Mouse (Mus musculus) heart, adult 11 months (tissue): ENCODE results near the gene Cyth1.
A peak's percentile ranks its signal among the peaks of the same experiment; 100 is the strongest.

Source experiments
- DNase-seq: peaks from one replicate; pipeline ENCODE4 v3.0.0; 2022

Cyth1 gene

GRCm38 (mm10) chr11:118222917-118223316 lies 25.5 kb downstream of the Cyth1 start:
- no peak for DNase-seq

DNA sequence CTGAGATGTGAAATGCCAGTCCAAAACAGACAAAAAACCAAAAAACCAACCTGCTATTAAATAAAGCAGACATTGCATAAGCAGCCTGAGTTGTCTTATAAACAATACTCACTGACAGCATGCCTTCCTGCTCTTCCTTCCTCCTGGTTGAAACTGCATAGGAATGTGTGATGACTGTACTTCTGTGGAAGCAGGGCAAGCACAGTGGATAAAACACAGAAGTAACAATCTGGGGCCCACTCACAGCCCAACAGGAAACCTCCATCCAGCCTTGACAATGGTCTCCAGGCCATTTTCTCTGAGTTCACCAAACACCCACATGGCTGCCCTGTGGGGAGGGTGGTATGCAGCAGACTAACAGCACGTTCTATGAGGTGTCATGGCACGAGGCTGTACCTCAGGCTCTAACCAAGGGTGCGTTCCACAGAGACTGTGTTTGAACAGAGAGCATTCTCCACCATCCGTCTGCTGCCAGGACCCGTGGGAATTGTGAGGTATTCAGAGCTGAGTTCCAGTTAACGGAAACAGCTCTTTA lies 26.0 kb downstream of the Cyth1 start:
- peak; percentile 91 for DNase-seq

GRCm38 (mm10) chr11:118220561-118221262 lies 27.7 kb downstream of the Cyth1 start:
- DNase-seq: peak; percentile 92

DNA sequence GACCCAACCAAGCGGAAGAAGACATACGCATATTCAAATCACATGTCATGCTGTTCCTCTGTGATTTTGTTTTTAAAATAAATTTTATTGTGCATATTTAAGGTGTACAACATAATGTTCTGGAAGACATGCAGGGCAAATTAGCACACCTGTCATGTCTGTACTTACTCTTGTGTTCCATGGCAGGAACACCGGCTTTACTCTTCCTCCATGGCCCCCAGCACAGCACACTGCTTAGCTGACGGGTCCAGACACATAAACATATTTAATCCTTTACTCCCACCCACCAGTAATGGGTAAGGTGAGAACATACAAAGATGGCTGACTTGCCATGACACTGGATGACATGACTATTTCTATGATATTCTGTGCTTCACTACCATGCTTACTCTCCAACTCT lies 29.3 kb downstream of the Cyth1 start:
- DNase-seq: no peak

- DNase-seq: peak; percentile 97
Observed at GRCm38 (mm10) chr11:118216468-118216867, 31.9 kb downstream of the Cyth1 start.

- peak; percentile 89 for DNase-seq
Observed at GRCm38 (mm10) chr11:118215928-118216458, 32.4 kb downstream of the Cyth1 start.

DNA sequence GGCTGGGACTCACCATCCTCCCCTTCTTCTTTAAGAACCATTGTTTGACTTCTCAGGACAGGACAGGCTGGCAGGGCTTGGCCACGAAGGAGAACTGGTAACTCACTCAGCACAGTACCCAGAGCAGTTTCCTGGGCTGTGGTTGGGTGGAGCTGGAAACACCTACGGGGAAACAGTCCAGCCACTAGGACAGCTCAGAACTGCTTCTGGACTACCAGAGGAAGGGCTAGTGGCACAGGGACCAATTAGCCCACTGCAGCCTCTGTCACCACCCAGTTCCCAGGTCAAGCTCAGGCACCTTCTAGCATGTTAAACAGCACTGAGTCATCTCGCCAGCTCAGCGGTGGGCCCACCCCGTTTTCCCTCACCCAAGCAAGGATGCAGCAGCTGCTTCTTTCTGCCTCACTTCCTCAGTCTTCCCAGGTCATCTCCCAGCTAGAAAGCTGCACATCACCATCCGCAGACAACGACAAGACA lies 35.7 kb downstream of the Cyth1 start:
- peak; percentile 95 for DNase-seq

DNA sequence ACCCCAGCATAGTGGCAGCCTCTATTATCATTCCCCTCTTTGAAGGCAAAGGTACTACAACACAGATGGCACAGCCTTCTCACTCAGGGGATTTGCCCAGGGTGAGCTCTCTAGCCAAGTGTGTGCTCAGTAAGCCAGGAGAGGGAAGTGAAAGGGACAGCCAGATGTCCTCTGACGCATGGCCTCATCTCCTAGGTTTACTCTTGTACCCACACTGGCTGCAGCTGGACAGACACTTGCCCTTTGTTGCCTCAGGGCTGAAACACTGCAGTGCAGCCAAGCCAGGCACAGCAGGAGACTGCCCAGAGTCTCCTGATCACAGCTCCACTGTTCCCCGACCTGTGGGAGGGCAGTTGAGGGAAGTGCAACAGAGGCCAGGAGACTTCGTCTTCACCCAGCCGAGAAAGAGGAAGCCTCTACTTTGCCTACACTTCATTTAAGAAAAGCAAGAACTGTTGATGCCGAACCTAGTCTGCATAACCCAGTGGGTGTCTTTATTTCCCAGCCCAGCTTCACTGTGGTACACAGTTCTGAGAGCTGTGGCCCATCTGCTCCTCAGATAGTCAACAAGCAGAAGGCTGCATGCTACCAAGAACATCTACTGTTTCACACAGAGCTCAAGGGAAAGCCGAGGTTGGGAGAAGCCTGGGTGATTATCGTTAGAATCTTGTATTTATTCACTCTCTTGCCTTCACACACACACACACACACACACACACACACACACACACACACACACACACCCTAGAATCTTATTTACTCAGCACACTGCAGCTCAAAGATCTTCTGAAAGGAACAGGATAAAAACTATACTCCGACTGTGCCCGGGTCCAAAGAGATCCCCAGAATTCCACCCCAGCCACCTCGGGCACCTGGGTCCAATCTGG lies 36.4 kb downstream of the Cyth1 start:
- peak; percentile 98 for DNase-seq

DNA sequence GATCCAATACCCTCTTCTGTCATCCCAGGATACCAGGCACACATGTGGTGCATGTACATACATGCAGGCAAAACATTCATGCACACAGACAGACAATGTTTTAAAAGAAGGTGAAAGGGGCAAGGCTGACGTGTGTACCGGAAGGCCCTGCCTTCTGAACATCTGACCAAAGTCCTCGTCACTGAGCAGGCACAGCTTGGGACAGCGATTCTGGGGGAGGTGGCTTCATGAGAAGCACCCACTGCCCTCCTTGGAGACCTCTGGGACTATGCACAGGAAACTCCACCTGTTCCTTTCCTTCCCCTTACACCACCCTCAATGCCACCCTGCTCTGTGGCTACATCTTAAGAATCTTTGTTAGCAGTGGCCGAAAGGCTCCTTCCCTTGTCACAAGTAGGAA lies 37.4 kb downstream of the Cyth1 start:
- peak; percentile 95 for DNase-seq

DNA sequence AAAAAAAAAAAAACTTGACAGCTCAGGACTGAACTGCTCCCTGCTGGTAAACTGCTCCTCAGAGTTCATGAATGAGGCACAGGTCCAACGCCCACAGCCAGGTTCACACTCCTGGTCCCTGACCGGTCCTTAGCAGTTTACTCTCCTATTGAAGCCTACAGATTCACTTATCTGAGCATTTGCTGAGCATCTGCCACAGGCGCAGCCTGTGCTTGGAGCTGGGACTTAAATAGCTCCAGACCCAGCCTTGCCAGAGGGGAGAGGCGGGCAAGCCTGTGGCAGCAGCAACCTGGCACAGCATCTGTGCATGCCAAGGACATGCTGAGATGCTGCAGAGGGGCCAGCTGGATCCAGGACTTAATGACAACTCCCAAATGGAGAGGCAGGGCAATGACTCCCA lies 38.3 kb downstream of the Cyth1 start:
- DNase-seq: no peak

DNA sequence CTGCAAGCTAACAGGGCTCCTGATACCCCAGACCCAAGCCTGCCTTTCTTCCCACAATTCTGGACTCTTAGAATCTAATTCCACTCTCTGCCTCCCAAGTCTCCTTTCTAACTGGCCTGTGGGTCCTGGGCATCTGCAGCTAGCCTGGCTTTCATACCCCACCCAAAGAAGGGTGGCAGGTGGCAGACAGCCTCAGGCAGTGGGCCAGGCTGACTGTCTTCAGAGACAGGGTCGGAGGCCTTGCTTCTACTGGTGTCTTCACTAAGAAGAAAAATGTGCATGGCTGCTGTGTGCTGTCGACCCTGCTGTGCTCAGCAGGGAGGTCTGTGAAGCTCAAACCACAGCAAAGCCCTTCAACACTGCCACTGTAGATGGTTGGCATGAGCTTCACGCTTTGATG lies 39.0 kb downstream of the Cyth1 start:
- no peak for DNase-seq

DNA sequence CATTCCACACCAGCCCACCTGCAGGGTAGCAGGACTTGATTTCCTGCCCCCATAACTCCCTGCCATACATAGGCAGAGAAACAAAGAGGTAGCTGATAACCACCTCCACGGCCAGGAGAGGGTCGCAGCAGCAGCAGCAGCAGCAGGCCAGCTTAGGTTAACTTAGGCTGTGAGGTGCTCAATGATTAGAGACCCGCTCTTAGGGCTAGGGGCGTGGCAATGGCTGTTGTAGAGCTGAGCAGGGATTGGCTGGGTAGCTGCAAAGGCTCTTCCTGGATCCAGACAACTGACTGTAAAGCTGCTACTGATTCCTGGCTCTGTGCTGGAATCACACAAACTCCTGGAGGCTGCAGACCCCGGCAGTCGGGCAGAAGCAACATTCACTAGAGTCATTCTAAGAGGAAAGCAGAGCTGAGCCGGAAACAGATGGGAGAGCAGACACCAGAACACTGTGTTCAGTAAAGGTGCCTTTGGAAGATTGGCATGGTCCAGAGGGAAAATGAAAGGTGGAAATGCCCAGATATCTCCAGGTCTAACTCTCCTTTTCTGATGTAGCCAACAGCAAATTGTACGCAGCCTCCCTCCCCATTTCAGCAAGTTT lies 39.6 kb downstream of the Cyth1 start:
- no peak for DNase-seq

- no peak for DNase-seq
Observed at GRCm38 (mm10) chr11:118207424-118208033, 40.9 kb downstream of the Cyth1 start.

GRCm38 (mm10) chr11:118206267-118206666 lies 42.1 kb downstream of the Cyth1 start:
- no peak for DNase-seq

DNA sequence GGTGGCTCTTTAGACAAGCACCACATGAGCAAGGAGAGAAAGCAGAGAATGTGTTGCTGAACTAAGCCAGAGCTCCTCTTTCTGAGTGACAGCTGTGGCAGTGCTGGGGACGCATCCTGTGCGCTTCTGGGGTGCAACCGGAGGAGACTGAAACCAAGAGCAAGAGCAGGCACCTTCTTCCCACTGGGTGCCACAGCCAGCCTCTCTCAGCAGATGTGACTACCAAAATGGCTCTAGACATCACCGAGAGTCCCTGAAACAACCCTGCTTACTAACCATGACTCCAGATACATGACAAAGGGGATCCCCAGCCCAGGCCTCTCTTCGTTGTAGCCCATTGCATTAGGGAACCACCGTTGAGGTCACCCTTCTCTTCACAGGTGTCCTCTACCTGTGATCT lies 44.9 kb downstream of the Cyth1 start:
- DNase-seq: no peak

GRCm38 (mm10) chr11:118202410-118203233 lies 45.8 kb downstream of the Cyth1 start:
- peak; percentile 98 for DNase-seq

- DNase-seq: peak; percentile 92
Observed at GRCm38 (mm10) chr11:118201833-118202409, 46.5 kb downstream of the Cyth1 start.

- peak; percentile 92 for DNase-seq
Observed at GRCm38 (mm10) chr11:118200834-118201830, 47.3 kb downstream of the Cyth1 start.

DNA sequence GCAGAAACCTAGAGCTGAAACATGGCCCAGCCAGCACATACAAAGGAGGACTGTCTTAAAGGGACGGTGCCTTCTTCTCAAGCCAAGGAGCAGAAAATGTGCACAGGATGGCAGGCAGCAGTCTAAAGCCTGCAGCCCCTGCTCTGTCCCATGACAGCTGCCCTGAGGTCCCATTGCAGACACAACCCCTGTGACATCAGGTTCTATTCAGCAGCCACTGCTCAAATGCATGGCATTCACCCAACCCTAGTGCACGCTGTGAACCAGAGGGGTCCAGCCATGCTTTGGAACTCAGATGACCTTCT lies 50.1 kb downstream of the Cyth1 start:
- DNase-seq: no peak
